Mouse (Mus musculus) lung, embryonic 14.5 days (tissue): ENCODE data around the gene Cpb2. TPM values are rescaled to one million over a fixed set of nuclear protein-coding genes. Genes with fewer than 3 reads are reported as not detected.

Experiments
- ATAC-seq: fragments of 200-750 bp; cut with Nextera tagmentation; 2 replicates; pipeline ENCODE4 v1.8.0; 2017; ENCODE audit warnings: mild to moderate bottlenecking, moderate TSS enrichment, moderate library complexity; ENCODE audit not compliant: insufficient read depth
- DNase-seq: peaks from one replicate; pipeline ENCODE4 v3.0.0-alpha.2; 2015
- H3K27ac ChIP-seq: fragments of 300-500 bp; sonication (generic); 2 replicates; pipeline ENCODE4 v1.5.1; 2014; ENCODE audit warnings: low read depth, mild to moderate bottlenecking, moderate library complexity
- H3K27me3 ChIP-seq: fragments of 300-500 bp; sonication (generic); 2 replicates; pipeline ENCODE4 v1.6.1; 2014; ENCODE audit warnings: low read length, control low read depth; ENCODE audit not compliant: insufficient read depth
- H3K36me3 ChIP-seq: fragments of 300-500 bp; sonication (generic); 2 replicates; pipeline ENCODE4 v1.6.1; 2014; ENCODE audit warnings: control low read depth; ENCODE audit not compliant: insufficient read depth
- H3K4me1 ChIP-seq: fragments of 300-500 bp; sonication (generic); 2 replicates; pipeline ENCODE4 v1.6.1; 2014; ENCODE audit warnings: antibody characterized with exemption, control low read depth; ENCODE audit not compliant: insufficient read depth
- H3K4me2 ChIP-seq: fragments of 300-500 bp; sonication (generic); 2 replicates; pipeline ENCODE4 v1.6.1; 2014; ENCODE audit warnings: mild to moderate bottlenecking
- H3K4me3 ChIP-seq: fragments of 300-500 bp; sonication (generic); 2 replicates; pipeline ENCODE4 v1.5.1; 2014; ENCODE audit warnings: low read depth, low read length
- H3K9ac ChIP-seq: fragments of 300-500 bp; sonication (generic); 2 replicates; pipeline ENCODE4 v1.6.1; 2014
- H3K9me3 ChIP-seq: fragments of 300-500 bp; sonication (generic); 2 replicates; pipeline ENCODE4 v1.6.1; 2016; ENCODE audit warnings: low read depth, low read length, control low read depth
- CTCF ChIP-seq: IDR thresholded peaks from 2 replicates; pipeline ENCODE4 v1.5.1; 2016; ENCODE audit warnings: antibody characterized with exemption, low read depth
- WGBS: fragments of 180-500 bp; shearing (Covaris S2); extraction: QIAGEN DNeasy Blood & Tissue Kit; methylation state at CpG from one replicate; pipeline ENCODE4 v1.1.7; 2014; 5-methylcytosine and 5-hydroxymethylcytosine counted together
- polyA plus RNA-seq: library from polyadenylated mRNA; unstranded; fragments of >200 nt; fragmentation: Nextera tagmentation; extraction: Ambion mirVana; gene quantifications from 2 replicates; pipeline ENCODE4 v1.2.1, GENCODE M21; 2014

Cpb2 gene
- polyA plus RNA-seq, 1 experiment from 2014 or later = not detected

DNA sequence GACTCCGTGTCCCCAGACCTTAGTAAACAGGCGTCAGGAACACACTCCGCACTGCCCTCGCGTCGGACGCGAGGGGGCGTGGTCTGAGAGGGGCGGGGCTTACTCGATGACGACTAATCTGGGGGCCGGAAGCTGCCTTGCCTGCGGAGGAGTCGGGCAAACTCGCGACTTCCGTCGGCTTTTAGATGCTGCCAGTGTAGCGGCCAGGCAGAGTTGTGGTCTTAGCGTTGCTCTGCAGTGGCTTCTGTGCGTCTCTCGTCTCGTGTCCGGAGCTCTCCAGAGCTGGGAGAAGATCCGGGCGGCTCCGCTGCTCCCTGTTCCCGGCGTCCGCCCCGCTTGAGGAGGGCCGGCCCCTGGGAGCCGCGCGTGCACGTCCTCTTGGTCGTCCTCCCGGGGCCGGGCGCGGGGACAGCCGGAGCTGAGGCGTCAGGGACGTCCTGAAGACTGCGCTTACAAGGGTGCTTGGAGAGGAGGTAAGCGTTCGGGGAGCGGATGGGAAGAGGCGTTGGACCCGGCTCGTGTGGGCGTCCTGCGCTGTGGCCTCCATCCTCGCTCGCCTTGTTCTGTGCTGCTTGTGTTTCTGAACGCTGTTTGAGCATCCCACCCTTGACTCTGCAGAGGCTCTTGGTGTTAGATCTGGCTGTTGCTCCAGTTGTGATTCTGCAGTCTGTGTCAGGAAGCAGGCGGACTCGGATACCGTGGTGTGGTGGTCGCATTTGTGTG, 42.3 kb downstream of the Cpb2 start, which contains the start of gene Zc3h13:
TSS of gene Zc3h13 (plus strand) at position 181 of the 723 bp plus-strand sequence.
- 0 out of 2 replicates have a peak, but pooled peaks have one; percentile 20 for TF ChIP-seq CTCF
- H3K4me2 ChIP-seq = peak within 1 kb of the TSS; percentile 91
- H3K9me3 ChIP-seq = no peaks in the 10 kb centered on the region
- H3K36me3 ChIP-seq = no peaks in the 10 kb centered on the region
- ATAC-seq = peak; percentile 99
- H3K27me3 ChIP-seq = no peaks in the 10 kb centered on the region
- H3K4me1 ChIP-seq = peaks cover 4% of the 10 kb centered on the region; the same call in 1 of the 2 replicates
- WGBS = under 1% methylated on average over 61 of the region's 61 CpGs
- peak within 1 kb of the TSS; percentile 90 for H3K9ac ChIP-seq
- peak within 1 kb of the TSS; percentile 87 for H3K27ac ChIP-seq
- peak within 1 kb of the TSS; percentile 98 for H3K4me3 ChIP-seq
- DNase-seq = peak; percentile 95

- no peak overlapping the region for H3K9ac ChIP-seq
- H3K27ac ChIP-seq = no peak overlapping the region
- H3K4me3 ChIP-seq = no peak overlapping the region
- no peaks in the 10 kb centered on the region for H3K9me3 ChIP-seq
- no peaks in the 10 kb centered on the region for H3K4me1 ChIP-seq
- H3K4me2 ChIP-seq = no peak overlapping the region
- H3K27me3 ChIP-seq = no peaks in the 10 kb centered on the region
- WGBS = 84% methylated on average over 1 of the region's 1 CpGs
- H3K36me3 ChIP-seq = no peaks in the 10 kb centered on the region; the same call in 1 of the 2 replicates
- no peak for TF ChIP-seq CTCF
- DNase-seq (no peak), ATAC-seq (no peak)
Measured at GRCm38 (mm10) chr14:75301081-75301480, 59.0 kb downstream of the Cpb2 start.

DNA sequence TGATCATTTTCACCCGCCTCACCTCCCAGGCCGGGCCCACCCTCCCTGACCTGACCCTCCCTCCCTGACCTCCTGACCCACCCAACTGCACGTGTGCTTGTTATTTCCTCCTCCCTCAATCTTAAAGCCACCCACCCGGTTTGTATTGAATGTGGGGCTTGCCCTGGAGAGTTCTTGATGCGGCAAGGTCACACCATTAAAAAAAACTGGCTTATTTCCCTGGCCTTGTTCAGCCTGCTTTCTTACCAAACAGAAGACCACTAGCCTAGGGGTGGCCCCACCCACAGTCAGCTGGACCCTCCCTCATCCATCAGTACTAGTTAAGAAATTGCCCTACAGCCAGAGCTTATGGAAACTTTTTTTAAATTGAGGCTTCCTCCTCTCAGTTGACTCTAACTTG, 61.7 kb downstream of the Cpb2 start:
- no peaks in the 10 kb centered on the region for H3K9me3 ChIP-seq
- no peak overlapping the region for H3K4me2 ChIP-seq
- ATAC-seq = no peak
- H3K27me3 ChIP-seq = no peaks in the 10 kb centered on the region
- DNase-seq = no peak
- no peaks in the 10 kb centered on the region; the same call in 1 of the 2 replicates for H3K36me3 ChIP-seq
- H3K27ac ChIP-seq = no peak overlapping the region
- WGBS = 49% methylated on average over 5 of the region's 5 CpGs
- H3K4me1 ChIP-seq = no peaks in the 10 kb centered on the region
- TF ChIP-seq CTCF = no peak
- H3K9ac ChIP-seq = no peak overlapping the region
- no peak overlapping the region for H3K4me3 ChIP-seq

GRCm38 (mm10) chr14:75307855-75308254, 65.8 kb downstream of the Cpb2 start:
- Histone ChIP-seq H3K27ac (no peak overlapping the region), H3K36me3 (no peaks in the 10 kb centered on the region; the same call in 1 of the 2 replicates), H3K4me1 (no peaks in the 10 kb centered on the region), H3K4me3 (no peak overlapping the region), H3K27me3 (no peaks in the 10 kb centered on the region), H3K9me3 (no peaks in the 10 kb centered on the region), H3K9ac (no peak overlapping the region), H3K4me2 (no peak overlapping the region)
- ATAC-seq (no peak), DNase-seq (no peak)
- TF ChIP-seq CTCF = no peak

- Histone ChIP-seq H3K4me2 (no peak overlapping the region), H3K4me3 (no peak overlapping the region), H3K27me3 (no peaks in the 10 kb centered on the region), H3K9ac (no peak overlapping the region), H3K27ac (no peak overlapping the region), H3K9me3 (no peaks in the 10 kb centered on the region), H3K36me3 (no peaks in the 10 kb centered on the region), H3K4me1 (no peaks in the 10 kb centered on the region)
- peak; percentile 24 for DNase-seq
- peak; percentile 38; the same call in 1 of the 2 replicates for TF ChIP-seq CTCF
- no peak for ATAC-seq
- 64% methylated on average over 5 of the region's 5 CpGs for WGBS
Measured at GRCm38 (mm10) chr14:75309336-75309992, 67.4 kb downstream of the Cpb2 start.

DNA sequence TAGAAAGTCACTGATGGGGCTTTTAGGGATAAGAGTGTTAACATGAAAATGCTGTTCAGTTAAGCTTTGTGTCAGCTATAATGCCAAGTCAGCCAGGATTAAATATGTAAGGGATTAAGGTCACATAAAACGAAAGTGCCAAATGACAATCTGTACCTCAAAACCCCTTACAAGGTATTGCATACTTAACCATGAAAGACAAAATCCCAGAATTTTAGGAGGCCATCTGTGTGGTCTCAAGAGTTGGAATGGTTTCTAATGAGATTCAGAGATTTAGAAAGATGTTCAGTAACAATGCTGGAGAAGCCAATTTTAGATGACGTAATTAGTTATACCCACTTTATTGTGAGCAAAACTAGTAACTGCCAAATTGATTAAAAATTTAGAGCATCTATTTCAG, 72.4 kb downstream of the Cpb2 start:
- H3K9ac ChIP-seq = no peak overlapping the region
- ATAC-seq = no peak
- DNase-seq = no peak
- H3K4me1 ChIP-seq = no peaks in the 10 kb centered on the region
- no peaks in the 10 kb centered on the region for H3K27me3 ChIP-seq
- no peaks in the 10 kb centered on the region for H3K9me3 ChIP-seq
- H3K27ac ChIP-seq = no peak overlapping the region
- no peak overlapping the region for H3K4me2 ChIP-seq
- H3K4me3 ChIP-seq = no peak overlapping the region
- no peaks in the 10 kb centered on the region for H3K36me3 ChIP-seq
- 85% methylated on average over 2 of the region's 2 CpGs for WGBS
- TF ChIP-seq CTCF = no peak

- H3K9ac ChIP-seq = no peak overlapping the region
- 87% methylated on average over 2 of the region's 2 CpGs for WGBS
Measured at GRCm38 (mm10) chr14:75318736-75319135, 76.6 kb downstream of the Cpb2 start.

More at GRCm38 (mm10) chr14:75318736-75319135, 76.6 kb downstream of the Cpb2 start:
- no peak overlapping the region for H3K27ac ChIP-seq
- DNase-seq = no peak
- no peak overlapping the region for H3K4me2 ChIP-seq
- no peaks in the 10 kb centered on the region for H3K4me1 ChIP-seq
- no peak for TF ChIP-seq CTCF
- no peak for ATAC-seq
- peaks cover 19% of the 10 kb centered on the region; the same call in 1 of the 2 replicates for H3K36me3 ChIP-seq
- no peaks in the 10 kb centered on the region for H3K9me3 ChIP-seq
- no peaks in the 10 kb centered on the region for H3K27me3 ChIP-seq
- no peak overlapping the region for H3K4me3 ChIP-seq
